Mouse (Mus musculus) WW6 (cell line): ENCODE measurements around the gene Pcdh7.

Source experiments
- DNase-seq: peaks from one replicate; pipeline ENCODE4 v3.0.0-alpha.2; 2013; ENCODE audit warnings: low read depth, low spot score

Gene Pcdh7

GRCm38 (mm10) chr5:57745879-57746278 is 28.1 kb downstream of the Pcdh7 start:
- DNase-seq, result no peak

DNA sequence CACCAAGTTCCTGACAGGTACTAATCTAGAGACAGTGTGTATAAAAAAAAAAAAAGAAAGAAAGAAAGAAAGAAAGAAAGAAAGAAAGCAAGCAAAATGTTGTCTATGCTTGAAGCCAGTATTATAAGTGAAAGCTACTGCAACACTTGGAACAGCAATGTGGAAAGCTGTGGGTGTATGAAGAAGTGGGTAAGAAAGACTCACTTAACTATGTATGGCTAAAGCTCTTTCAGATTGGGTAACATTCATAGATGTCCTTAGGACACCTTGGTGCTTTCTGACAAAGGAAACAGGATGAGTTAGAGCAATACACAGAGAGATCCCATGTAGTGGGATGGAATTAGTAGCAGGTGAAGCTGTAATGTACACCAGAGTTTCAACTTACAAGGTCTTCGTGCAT is 32.6 kb downstream of the Pcdh7 start:
- no peak for DNase-seq

GRCm38 (mm10) chr5:57755791-57756190 is 38.0 kb downstream of the Pcdh7 start:
- DNase-seq, result no peak

- DNase-seq, result no peak
These were observed 39.1 kb downstream of the Pcdh7 start for GRCm38 (mm10) chr5:57756726-57757424.

DNA sequence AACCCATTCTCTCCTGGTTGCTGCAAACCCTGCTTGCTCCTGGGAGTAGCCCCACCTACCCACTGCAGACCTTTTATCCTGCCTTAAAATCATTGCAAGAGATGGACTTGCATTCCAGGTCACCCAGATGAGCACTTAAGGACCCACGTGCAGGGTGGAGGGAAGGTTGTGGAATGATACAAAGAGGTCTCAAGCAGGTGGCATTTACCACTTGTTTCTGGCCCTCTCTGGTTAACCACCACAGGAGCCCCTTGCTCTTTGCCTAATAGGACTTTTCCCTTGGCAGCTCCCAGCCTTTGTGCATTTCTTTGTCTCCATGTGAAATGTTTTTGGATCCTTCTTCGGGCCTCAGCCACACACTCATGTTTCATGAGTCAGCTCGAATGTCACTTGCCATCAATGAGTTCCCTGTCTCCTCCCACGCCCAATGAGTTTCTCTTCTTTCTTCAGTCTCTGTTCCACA is 39.7 kb downstream of the Pcdh7 start:
- no peak for DNase-seq

DNA sequence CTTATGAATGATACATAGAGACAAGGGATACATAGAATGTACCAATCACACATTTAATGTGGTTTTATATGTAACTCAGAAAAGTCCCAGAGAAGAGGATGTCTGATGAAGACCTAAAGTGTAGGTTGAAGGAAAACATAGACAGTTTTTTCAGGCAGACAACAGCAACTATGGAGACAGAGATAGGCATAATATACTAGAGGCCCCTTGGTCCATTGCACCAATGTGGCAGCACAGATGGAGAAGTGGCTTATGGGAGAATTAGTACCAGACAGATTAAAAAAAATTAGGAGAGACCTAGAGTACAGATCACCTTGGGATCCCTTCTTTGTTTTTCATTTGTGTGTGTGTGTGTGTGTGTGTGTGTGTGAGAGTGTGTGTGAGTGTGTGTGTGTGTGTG is 41.2 kb downstream of the Pcdh7 start:
- no peak for DNase-seq

GRCm38 (mm10) chr5:57760069-57761063 is 42.6 kb downstream of the Pcdh7 start:
- DNase-seq, result no peak

DNA sequence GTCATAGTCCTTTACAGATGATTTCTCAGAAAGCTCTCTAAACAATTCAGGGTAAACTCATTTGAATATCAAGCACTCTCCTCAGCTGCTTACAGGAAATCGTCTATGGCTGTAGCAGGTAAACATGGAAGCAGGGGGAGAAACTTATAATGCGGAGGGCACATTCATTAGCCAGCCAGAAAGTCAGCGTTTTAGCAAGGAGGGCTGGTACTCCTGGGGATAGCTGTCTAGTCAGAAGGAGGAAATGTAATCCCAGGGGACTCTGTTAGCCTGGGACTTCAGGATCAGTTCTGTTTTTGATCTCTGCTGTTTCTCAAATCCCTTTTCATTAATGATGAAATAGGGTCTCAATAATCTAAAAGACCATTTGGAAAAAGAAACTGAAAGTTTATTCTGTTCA is 47.6 kb downstream of the Pcdh7 start:
- DNase-seq, result no peak

DNA sequence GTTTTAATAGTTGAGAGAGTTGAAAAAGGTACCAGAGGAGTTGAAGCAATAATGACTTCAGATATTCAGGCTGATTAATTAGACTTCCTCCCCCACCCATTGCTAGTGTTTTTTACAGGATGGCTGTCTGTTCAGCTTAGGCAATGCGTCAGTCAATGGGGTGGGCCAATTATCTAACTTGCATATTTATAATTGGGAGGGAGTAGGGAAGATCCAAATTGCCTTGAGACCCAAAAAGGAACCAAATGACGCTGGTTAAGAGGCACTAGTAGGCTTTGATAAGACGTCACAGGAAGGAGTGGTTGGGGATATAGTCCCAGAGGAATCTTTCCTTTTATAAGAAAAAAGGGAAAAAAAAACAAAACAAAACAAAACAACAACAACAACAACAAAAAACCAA is 49.6 kb downstream of the Pcdh7 start:
- DNase-seq, result no peak

DNA sequence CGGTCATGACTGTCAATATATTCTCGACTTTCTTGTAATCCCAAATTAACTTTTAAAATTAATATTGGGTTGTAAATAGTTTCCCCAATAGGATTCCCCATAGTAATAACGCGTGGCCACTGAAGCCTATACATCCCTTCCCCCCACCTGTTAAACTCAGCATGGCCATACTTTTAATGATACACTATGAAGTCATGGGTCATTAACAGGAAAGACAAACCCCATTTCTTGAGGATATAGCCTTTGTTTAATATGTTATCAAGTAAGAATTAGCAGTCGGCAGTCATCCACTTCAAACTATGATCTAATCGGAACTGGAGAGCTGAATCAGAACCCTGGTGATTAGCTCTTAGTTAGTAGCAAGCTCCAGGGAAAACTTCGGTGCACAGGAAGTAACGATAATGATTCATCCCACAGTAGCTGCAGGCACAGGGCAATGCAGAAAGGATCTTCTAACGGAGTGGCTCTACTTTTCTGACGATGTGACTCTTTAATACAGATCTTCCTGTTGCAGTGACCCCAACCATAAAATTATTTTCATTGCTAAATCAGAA is 50.8 kb downstream of the Pcdh7 start:
- no peak for DNase-seq

DNA sequence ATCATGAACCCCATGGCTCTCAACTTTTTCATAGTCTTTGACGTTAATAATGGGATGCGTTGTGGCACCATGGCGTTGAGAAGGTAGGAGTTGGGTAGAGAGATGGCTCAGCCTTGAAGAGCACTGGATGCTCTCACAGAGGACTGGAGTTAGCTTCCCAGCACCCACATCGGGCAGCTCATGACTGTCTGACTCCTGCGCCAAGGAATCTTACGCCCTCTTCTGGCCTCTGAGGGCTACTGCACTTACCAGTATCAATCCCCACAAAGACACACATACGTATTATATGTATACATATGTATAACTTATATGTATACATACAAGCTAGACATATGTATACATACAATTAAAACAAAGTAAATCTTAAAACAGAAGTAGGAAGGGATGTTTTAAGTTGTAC is 51.9 kb downstream of the Pcdh7 start:
- DNase-seq, result no peak

DNA sequence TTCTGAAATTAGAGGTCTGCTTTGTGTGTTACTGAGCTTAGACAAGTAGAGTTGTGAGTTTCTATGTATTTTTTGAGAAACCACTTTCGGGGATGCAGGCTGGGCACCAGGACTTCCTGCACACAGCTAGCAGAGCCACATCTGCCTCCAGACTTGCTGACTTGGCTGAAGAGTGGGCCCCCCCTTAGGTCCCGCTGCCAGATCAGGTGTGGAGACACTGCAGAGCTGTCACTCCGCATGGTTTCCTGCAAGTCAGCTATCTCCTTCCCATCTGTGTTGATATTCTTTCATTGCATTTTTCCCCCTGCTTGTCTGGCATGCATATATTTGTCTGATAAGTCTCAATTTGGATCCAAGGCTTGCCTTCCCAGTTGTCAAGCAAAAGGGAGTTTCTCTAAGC is 52.6 kb downstream of the Pcdh7 start:
- DNase-seq, result no peak

DNA sequence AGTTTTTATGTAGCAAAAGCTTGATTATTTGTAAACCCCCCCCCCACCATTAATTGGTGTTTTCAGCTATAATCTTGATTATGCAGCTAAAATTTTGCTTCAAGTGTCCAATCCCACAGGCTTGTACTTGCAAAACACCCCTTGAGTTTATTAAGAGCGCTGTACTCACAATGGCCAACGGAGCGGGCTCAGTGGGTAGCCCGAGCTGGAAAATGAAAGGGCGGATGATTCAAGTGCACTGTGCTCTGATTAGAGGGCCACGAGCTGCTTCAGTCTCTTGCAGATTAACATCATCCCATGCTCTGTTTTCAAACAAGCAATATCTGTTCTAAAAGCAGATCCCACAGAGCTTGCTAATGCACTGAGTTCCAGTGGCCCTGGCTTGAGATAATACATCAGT is 53.4 kb downstream of the Pcdh7 start:
- DNase-seq, result no peak

GRCm38 (mm10) chr5:57772711-57773110 is 54.9 kb downstream of the Pcdh7 start:
- DNase-seq, result no peak

DNA sequence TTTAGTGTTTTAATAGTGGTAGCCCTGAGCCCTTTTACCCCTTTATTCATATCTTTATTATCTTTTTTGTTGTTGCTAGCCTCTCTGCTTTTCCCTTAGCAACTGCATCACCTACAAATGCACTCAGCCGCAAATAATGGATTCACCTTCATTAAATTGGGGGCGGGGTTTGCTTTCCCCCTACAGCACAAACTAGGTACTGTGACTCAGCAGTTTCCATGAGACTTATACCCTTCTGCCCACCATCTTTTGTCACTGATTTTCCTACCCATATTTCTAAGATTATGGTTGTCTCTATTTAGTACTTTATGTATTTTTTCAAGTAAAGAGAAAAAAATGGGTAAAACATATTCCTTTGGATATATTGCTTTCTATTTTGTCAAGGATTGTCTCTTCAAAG is 56.7 kb downstream of the Pcdh7 start:
- DNase-seq, result peak; percentile 5

DNA sequence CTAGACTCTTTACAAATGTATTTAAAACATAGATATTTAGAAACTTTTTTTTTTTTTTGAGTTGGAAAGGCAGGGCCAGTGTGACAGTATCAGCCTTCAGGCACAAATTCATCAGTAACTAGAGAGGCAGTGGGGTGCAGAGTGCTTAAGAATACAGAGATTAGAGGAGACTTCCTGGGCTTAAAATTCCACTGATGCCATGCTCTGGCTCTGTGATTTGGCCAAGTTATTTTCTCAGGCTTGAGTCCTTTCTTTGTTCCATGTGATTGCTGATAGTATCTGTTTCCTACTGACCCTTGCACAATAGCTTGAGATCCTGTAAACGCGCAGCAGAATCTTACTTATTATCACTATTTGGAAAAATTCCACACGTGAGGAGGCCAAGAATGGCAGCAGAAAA is 60.3 kb downstream of the Pcdh7 start:
- no peak for DNase-seq

DNA sequence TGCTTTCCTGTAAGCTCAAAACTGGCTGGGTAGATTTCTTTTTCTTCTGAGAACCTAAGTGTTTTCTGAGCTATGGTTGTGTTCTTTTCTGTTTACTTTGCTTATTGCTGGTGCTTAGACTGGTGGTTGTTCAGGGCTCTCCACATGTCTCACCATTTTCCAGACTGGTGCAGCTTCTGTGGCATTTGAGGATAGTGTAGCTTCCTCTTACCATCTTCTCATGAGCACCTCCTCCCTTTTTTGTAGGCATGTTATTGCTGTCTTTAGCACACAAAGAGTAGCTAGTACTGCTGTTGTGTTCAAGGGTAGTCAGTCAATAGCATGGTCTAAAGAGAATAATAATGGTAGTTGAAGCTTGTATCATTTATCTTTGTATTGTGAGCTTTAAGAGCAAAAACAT is 62.2 kb downstream of the Pcdh7 start:
- no peak for DNase-seq

GRCm38 (mm10) chr5:57780574-57780973 is 62.8 kb downstream of the Pcdh7 start:
- DNase-seq, result no peak

DNA sequence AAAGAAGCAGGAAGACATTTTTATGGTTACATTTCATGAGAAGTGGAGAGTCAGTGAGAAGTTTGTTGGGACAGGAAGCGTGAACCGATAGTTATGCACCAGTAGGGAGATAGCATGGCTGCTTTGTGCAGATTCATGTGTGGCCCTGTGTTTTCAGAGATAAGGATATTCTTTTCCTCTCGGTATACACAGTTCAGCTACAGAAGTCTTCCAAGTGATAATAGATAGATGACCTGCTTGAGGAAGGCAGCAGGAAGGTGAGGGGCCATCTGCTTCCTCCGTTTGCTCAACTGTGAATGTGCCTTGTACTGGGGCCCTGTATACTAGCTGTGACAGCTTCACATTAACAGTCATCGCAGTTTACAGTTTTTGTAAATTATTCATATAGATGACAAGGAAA is 64.2 kb downstream of the Pcdh7 start:
- no peak for DNase-seq

- no peak for DNase-seq
These were observed 64.8 kb downstream of the Pcdh7 start for GRCm38 (mm10) chr5:57782546-57782945.

- no peak for DNase-seq
These were observed 71.2 kb downstream of the Pcdh7 start for GRCm38 (mm10) chr5:57788775-57789509.

DNA sequence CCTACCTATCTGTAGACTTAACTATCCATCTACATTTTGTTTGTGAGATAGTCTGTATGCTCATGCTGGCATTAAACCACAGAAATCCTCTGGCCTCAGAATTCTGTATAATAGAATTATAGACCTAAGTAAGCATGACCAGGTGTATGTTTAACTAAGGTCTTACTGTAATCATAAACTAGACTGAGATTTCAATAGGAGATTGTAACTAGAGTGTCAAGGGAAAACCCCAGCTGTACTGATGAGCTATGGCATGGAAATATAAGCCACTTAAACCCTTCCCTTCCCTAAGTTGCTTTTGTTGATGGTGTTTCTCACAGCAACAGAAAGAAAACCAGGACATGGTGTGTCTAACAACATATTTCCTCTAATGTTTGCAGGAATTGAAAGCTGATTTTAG is 78.6 kb downstream of the Pcdh7 start:
- DNase-seq, result no peak
